Mouse (Mus musculus): ENCODE data around the gene Med24.

DNA sequence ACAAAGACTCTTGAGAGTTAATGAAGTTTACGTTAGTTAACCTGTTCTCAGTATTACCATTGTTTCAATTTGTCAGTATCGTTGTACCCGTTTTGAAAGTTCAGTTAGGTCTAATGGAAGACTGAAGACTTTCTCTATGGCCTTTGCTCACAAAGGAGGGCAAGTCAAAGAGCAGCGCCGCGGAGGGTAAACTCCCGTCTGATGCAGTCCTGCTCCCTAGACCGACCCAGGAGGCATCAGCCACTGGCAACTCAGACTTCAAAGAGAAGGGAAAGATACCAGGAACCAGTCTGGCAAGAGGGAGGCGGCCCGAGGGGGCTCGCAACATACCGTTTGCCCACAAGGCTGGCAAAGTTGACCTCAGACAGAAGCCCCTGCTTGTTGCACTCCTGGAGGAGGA is 15.5 kb downstream of the Med24 start:
- no peak for TF ChIP-seq CTCF (IDR thresholded peaks at IDR 0.05; ENCODE audit: control insufficient read depth, insufficient read depth, insufficient read length)
- no peak for TF ChIP-seq MAX (IDR thresholded peaks at IDR 0.05)
- no peak for TF ChIP-seq MYOG (IDR thresholded peaks at IDR 0.05; ENCODE audit: control insufficient read depth, extremely low read depth, insufficient read length)
- TF ChIP-seq USF1 (IDR thresholded peaks at IDR 0.05; ENCODE audit: low read depth): no peak
- no peak for TF ChIP-seq FOSL1 (IDR thresholded peaks at IDR 0.05; ENCODE audit: insufficient read depth, low read length, poor library complexity, severe bottlenecking)

All from C2C12 (cell line).